Mouse (Mus musculus) megakaryocyte, adult 5-6 weeks (primary cell): ENCODE measurements around the gene Pyroxd2. TPM values are rescaled to one million over a fixed set of nuclear protein-coding genes. Genes with fewer than 3 reads are reported as not detected.
"Not testable (repeated sequence)": the region's sequence is repeated elsewhere in the genome, so short reads cannot be mapped to it uniquely, and the experiment has no call there.

Experiments
- ATAC-seq: 2 replicates; pipeline ENCODE4 v1.8.0; 2016; ENCODE audit warnings: mild to moderate bottlenecking, inconsistent platforms; ENCODE audit not compliant: poor library complexity, severe bottlenecking
- total RNA-seq, 2 experiments: library from RNA; stranded (forward) in 1 of 2; stranded (reverse) in 1 of 2; fragments of 153-499, 151-499 nt in 1 of 2; fragments of 221-1000, 200-1000 nt in 1 of 2; gene quantifications; 2 replicates each; pipeline versions ENCODE4 v1.2.3 to v1.2.4; 2015 to 2017

Pyroxd2 gene
- total RNA-seq, 2 experiments from 2014 or later: 0.40 to 0.98 TPM

DNA sequence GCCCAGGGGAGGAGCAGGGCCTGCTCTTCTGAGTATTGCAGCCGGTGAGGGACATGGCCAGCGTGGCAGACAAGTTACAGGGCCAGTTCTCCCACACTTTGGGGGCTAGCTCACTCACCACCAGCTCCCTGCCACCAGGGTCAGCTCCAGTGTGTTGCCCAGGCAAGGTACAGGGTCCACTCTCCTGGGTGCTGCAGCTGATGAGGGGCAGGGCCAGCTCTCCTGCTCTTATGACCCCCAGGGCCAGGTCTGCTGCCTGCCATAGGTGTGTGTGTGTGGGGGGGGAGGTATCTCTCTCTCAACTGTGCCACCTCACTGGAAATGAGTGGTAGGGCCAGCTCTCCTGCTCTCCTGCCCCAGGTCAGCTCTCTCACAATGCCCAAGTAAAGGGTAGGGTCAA is 54.0 kb downstream of the Pyroxd2 start:
- no peak for ATAC-seq

DNA sequence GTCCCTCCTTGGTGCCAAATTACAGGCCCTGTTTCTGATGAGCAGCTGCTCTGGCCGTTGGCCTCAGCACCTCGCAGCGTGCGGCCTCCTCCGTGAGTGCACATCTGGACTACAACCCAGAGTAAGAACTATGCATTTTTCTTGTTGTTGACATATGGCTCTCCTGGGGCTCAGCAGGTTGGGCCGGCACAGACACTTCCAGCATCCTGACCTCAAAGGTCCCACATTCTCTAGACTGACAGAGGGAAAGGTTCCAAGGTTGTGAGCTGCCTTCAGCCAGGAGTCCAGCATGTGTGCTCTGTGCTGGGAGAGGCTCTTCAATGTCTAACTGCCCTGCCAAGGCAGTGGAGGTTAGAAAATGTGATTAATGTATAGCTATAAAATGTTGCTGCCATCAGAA is 55.2 kb downstream of the Pyroxd2 start:
- no peak for ATAC-seq

DNA sequence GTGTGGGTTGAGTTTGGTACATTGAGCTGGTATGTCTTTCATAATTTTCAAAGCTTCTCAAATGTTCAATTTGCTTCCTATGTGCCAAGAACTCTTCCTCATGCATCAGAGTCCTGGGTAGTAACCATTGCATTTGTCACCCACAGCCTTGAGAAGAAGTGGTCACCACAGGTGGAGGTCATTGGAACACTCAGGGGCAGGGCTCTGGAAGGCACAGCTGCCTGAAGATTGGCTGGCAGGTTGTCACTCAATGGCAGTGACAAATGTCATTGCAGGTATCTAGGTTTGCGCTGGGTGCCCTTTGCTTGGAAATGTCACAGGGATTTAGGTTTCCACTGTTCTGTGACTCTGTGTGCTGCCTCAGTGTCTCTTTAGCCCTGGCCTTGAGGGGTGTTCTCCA is 62.3 kb downstream of the Pyroxd2 start:
- no peak for ATAC-seq

DNA sequence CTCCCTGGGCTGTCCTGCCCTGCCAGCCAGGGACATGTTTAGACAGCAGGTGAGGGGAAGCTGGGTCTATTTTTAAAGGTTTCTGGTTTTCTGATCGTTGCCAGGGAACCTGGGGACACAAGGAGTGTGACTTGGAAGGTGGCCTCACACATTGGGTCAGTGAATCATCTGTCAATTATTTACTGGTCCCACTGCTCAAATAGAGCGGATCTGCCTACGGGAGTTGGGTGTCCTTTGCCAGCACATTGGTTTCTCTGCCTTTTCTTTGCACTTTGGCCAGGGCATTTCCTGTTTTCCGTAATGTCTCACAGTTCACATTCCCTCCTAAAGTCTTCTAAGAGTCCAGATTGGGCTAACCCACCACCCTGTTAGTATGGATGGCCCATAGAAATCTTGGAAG is 62.8 kb downstream of the Pyroxd2 start:
- ATAC-seq: no peak

DNA sequence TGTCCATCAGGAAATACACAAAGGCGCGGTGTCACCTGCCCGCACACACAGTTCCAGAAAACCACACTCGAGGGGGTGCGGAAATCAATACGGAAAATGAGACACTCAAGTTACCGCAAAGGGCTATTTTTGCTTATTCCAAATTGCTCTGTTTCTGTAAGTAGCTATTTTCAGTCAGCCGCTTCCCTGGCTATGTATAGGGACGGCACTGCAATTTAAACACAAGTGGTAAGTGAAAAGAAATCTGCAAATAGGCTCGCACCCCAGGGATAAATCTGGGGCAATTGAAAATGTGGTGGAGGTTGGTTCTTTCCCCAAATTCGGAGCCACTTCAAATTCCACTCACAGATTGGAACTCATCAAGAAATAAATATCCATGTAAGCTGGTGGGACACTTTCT is 63.3 kb downstream of the Pyroxd2 start:
- ATAC-seq: no peak

DNA sequence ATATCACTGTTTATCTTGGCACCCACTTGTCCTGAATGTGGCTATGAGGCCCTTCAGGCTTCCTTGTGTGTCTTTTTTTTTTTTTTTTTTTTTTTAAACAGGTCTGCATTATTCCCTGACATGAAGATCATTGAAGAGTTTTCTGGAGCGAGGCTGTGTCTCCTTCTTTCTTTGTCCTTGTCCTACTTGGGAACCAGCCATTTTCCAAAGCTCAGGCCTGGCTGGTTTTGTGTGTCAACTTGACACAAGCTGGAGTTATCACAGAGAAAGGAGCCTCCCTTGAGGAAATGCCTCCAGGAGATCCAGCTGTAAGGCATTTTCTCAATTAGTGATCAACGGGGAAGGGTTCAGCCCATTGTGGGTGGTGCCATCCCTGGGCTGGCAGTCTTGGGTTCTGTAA is 69.8 kb downstream of the Pyroxd2 start:
- not testable (repeated sequence) for ATAC-seq

DNA sequence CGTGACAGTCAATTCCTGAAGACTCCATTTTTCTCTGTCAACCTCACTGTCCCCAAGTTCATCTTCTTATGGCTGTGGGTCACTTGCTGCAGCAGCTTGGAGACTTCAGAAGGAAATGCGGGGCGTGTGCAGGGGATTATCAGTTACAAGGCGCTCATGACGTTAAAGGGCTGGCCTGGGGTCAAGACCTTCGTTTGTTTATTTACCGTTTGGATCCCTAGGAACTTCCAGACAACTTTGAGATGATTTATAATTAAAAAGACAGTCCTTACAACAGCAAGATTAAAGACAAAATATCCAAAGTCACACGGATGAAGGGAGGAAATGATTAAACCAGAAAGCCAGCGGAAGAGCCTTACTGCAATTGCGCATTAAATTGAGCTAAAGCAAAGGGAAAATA is 74.4 kb downstream of the Pyroxd2 start:
- ATAC-seq: no peak

DNA sequence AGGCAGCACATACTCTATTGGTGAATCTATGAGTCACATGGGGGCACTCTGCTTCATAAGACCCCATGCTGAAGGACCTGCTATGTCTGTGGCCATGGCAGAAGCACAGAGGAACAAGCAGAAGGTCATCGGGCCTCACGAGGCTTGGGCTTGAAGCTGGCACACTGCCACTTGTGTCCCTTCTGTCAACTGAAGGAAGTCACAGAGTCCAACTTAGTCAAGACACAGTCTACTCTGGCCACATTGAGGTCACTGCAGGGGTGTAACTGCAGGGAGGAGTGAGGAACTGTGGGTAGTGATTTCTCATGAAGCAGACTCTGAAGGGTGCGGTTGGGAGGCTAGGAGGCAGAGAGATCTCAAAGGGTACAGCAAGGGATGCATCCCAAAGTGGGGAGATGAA is 75.1 kb downstream of the Pyroxd2 start:
- no peak for ATAC-seq

DNA sequence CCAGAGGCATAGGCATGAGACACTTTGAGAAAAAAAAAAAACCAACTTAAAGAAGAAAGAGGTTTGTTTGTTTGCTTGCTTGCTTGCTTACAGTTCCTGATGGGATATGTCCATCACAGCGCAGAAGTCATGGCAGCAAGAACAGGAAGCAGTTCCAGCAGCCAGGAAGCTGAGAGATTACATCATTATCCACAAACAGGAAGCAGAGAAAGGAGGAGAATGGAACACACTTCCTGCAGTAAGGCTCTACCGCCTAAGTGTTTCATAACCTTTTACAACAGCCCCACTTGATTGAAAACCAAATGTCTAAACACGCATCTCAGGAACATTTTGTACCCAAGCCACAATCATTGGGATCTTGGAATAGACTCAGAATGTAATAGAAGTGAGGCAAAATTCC is 75.6 kb downstream of the Pyroxd2 start:
- no peak for ATAC-seq

Other genes with a start within 250 kb of the Pyroxd2 start
- gene R3hcc1l, start 234.0 kb downstream of the Pyroxd2 start, total RNA-seq (2015): 30.8 and 38.5 TPM in 2 replicates
- 40.5 and 49.2 TPM in 2 replicates for gene R3hcc1l, start 234.0 kb downstream of the Pyroxd2 start, total RNA-seq (2017)
- not detected in 2 replicates for gene Loxl4, start 140.0 kb downstream of the Pyroxd2 start, total RNA-seq (2015)
- not detected in 2 replicates for gene Loxl4, start 140.0 kb downstream of the Pyroxd2 start, total RNA-seq (2017)
- gene Hps1, start 27.2 kb upstream of the Pyroxd2 start, total RNA-seq (2015): 10.5 and 14.2 TPM in 2 replicates
- 14.3 and 23.3 TPM in 2 replicates for gene Hps1, start 27.2 kb upstream of the Pyroxd2 start, total RNA-seq (2017)